Comparison of ENCODE assay signal across 31 mouse cellular contexts in the genomic region with DNA sequence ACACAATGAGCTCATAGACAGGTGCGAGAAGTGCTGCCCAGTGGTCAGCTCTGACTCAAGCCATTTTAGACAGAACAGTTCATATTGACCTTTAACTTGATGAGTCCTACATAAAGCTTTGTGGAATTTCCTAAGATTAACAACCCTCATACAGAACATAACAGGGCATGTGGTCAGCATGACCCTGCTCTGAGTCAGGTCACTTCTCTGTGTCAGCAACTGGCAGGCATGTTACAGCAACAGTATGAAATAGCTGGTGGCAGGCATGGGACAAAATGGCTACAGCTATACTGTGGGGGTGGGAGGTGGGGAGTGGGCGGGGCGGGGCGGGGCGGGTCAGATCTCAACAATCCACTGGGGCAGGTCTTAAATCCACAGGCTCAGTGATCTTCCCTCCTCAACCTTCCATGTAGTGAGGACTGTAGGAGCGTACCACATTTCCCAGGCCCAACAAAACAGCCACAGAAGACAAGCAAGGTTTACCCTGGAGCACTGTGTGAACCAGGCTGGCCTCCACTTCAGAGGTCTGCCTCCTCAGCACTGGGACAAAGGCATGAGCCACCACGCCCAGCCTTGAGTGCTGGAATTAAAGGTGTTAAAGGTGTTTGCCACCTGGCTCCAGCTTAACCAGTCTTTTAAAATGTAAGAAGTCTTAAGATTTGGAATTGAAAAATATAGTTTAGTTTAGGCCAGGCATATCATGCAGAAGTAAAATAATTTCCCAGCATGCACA. TPM values are rescaled to one million over a fixed set of nuclear protein-coding genes. Genes with fewer than 3 reads are reported as not detected.
DNase-seq lines count a peak whose midpoint lies in the region; ATAC-seq lines count a peak whose summit lies in the region.
"Had no signal": no experiment of that assay in that cellular context is flagged by ENCODE, and none has a peak within 500 bp of the region (broad histone marks: within the 10 kb centered on the region; RNA-seq: fewer than 3 reads in every experiment).

No protein-coding gene starts in this region.

- ATAC-seq in embryonic facial prominence, embryonic 11.5 days (replicated peaks; ENCODE audit: insufficient number of reproducible peaks, low FRiP score, low TSS enrichment, low read depth) = 0 out of 2 replicates have a peak, but pooled peaks have one; percentile 10
- no peak for ATAC-seq in limb, embryonic 12.5 days (ENCODE audit: insufficient number of reproducible peaks, insufficient read depth, low FRiP score, low TSS enrichment, low read depth)
- no peak for ATAC-seq in erythroblast, adult 5-6 weeks (replicated peaks; ENCODE audit: low FRiP score, poor library complexity, severe bottlenecking)
- ATAC-seq: activated CD4-positive, CD25-positive, alpha-beta regulatory T cell, adult 4 months; forebrain, embryonic 13.5 days; intestine, postnatal 0 days; midbrain, embryonic 15.5 days had no signal

- no peaks in the 10 kb centered on the region for H3K27me3 ChIP-seq in embryonic facial prominence, embryonic 11.5 days (ENCODE audit: control insufficient read depth, insufficient read depth, low read length)
- no peaks in the 10 kb centered on the region for H3K27me3 ChIP-seq in embryonic facial prominence, embryonic 10.5 days (replicated peaks; ENCODE audit: low read depth, poor library complexity, severe bottlenecking)
- no peaks in the 10 kb centered on the region for H3K27me3 ChIP-seq in limb, embryonic 12.5 days
- H3K27me3 ChIP-seq in limb, embryonic 10.5 days (ENCODE audit: low read depth, poor library complexity, severe bottlenecking) = no peaks in the 10 kb centered on the region
- H3K27me3 ChIP-seq: embryonic facial prominence, embryonic 15.5 days; forebrain, embryonic 13.5 days; heart, embryonic 15.5 days; hindbrain, embryonic 15.5 days; liver, embryonic 15.5 days; lung, embryonic 15.5 days; midbrain, embryonic 15.5 days; neural tube, embryonic 12.5 days had no signal

- 89% methylated on average over 7 of the region's 7 CpGs for WGBS in embryonic facial prominence, embryonic 11.5 days
- whole genome bisulfite sequencing in embryonic facial prominence, embryonic 10.5 days = 91% methylated on average over 7 of the region's 7 CpGs
- WGBS in limb, embryonic 12.5 days = 92% methylated on average over 6 of the region's 7 CpGs
- 88% methylated on average over 7 of the region's 7 CpGs for WGBS in limb, embryonic 10.5 days

- no peaks in the 10 kb centered on the region for H3K4me1 ChIP-seq in embryonic facial prominence, embryonic 11.5 days (ENCODE audit: control insufficient read depth, insufficient read depth, low read length)
- peaks cover 13% of the 10 kb centered on the region for H3K4me1 ChIP-seq in embryonic facial prominence, embryonic 10.5 days
- H3K4me1 ChIP-seq in limb, embryonic 12.5 days (replicated peaks) = no peaks in the 10 kb centered on the region; the same call in 1 of the 2 replicates
- H3K4me1 ChIP-seq in limb, embryonic 10.5 days = no peaks in the 10 kb centered on the region
- H3K4me1 ChIP-seq: heart, embryonic 15.5 days; hindbrain, embryonic 15.5 days; lung, embryonic 15.5 days; midbrain, embryonic 15.5 days; neural tube, embryonic 12.5 days had no signal

- no peak overlapping the region for H3K27ac ChIP-seq in embryonic facial prominence, embryonic 11.5 days (replicated peaks; ENCODE audit: low read depth, low read length)
- no peak overlapping the region for H3K27ac ChIP-seq in embryonic facial prominence, embryonic 10.5 days (replicated peaks)
- 0 out of 2 replicates have a peak overlapping the region, but pooled peaks have one; percentile 50 for H3K27ac ChIP-seq in limb, embryonic 12.5 days
- H3K27ac ChIP-seq in limb, embryonic 10.5 days = no peak overlapping the region
- H3K27ac ChIP-seq: embryonic facial prominence, embryonic 15.5 days; forebrain, embryonic 13.5 days; heart, embryonic 10.5 days; heart, embryonic 15.5 days; hindbrain, embryonic 15.5 days; liver, embryonic 15.5 days; lung, embryonic 15.5 days; midbrain, embryonic 15.5 days; neural tube, embryonic 12.5 days had no signal

- no peaks in the 10 kb centered on the region for H3K36me3 ChIP-seq in embryonic facial prominence, embryonic 11.5 days (replicated peaks; ENCODE audit: control insufficient read depth, insufficient read depth, low read depth, low read length)
- no peaks in the 10 kb centered on the region for H3K36me3 ChIP-seq in embryonic facial prominence, embryonic 10.5 days (replicated peaks)
- peaks cover 4% of the 10 kb centered on the region; the same call in 1 of the 2 replicates for H3K36me3 ChIP-seq in limb, embryonic 12.5 days
- H3K36me3 ChIP-seq in limb, embryonic 10.5 days = no peaks in the 10 kb centered on the region
- H3K36me3 ChIP-seq: embryonic facial prominence, embryonic 15.5 days; heart, embryonic 10.5 days; heart, embryonic 15.5 days; hindbrain, embryonic 15.5 days; liver, embryonic 15.5 days; lung, embryonic 15.5 days; midbrain, embryonic 15.5 days; neural tube, embryonic 12.5 days had no signal

- no peak overlapping the region for H3K4me3 ChIP-seq in embryonic facial prominence, embryonic 11.5 days (ENCODE audit: low read depth, low read length)
- no peak overlapping the region for H3K4me3 ChIP-seq in embryonic facial prominence, embryonic 10.5 days
- no peak overlapping the region for H3K4me3 ChIP-seq in limb, embryonic 12.5 days (replicated peaks)
- no peak overlapping the region for H3K4me3 ChIP-seq in limb, embryonic 10.5 days
- H3K4me3 ChIP-seq: embryonic facial prominence, embryonic 15.5 days; forebrain, embryonic 13.5 days; heart, embryonic 10.5 days; heart, embryonic 15.5 days; hindbrain, embryonic 15.5 days; liver, embryonic 15.5 days; lung, embryonic 15.5 days; midbrain, embryonic 15.5 days; neural tube, embryonic 12.5 days had no signal

- DNase-seq in embryonic facial prominence, embryonic 11.5 days (ENCODE audit: low spot score) = no peak
- DNase-seq in embryonic facial prominence, embryonic 10.5 days (ENCODE audit: low spot score) = no peak
- DNase-seq in limb, embryonic 10.5 days (ENCODE audit: low spot score) = no peak
- peak; percentile 58 for DNase-seq in 3T3-L1 (ENCODE audit: low read depth, low spot score)
- peak; percentile 25 for DNase-seq in adipocyte (ENCODE audit: low spot score)
- no peak for DNase-seq in cerebellum, postnatal 36 days
- DNase-seq: adrenal gland, adult 8-10 months; cerebellum, adult 8-10 months; cerebellum, postnatal 25 days; embryo, embryonic 11 days; gastrocnemius, postnatal 14 days; kidney, adult 9 months; kidney, postnatal 10 days; layer of hippocampus, postnatal 36 days; left cerebral cortex, postnatal 4 days; right cerebral cortex, postnatal 4 days; thymus, adult 2 months; thymus, postnatal 36 days had no signal

- H3K4me2 ChIP-seq in embryonic facial prominence, embryonic 11.5 days (ENCODE audit: low read depth, low read length) = no peak overlapping the region
- no peak overlapping the region for H3K4me2 ChIP-seq in limb, embryonic 12.5 days
- H3K4me2 ChIP-seq: embryonic facial prominence, embryonic 15.5 days; forebrain, embryonic 13.5 days; heart, embryonic 15.5 days; hindbrain, embryonic 15.5 days; liver, embryonic 15.5 days; lung, embryonic 15.5 days; midbrain, embryonic 15.5 days; neural tube, embryonic 12.5 days had no signal

- H3K9ac ChIP-seq in embryonic facial prominence, embryonic 11.5 days (replicated peaks; ENCODE audit: low read length) = no peak overlapping the region
- no peak overlapping the region for H3K9ac ChIP-seq in limb, embryonic 12.5 days (replicated peaks)
- H3K9ac ChIP-seq: embryonic facial prominence, embryonic 15.5 days; forebrain, embryonic 13.5 days; heart, embryonic 15.5 days; hindbrain, embryonic 15.5 days; liver, embryonic 15.5 days; lung, embryonic 15.5 days; midbrain, embryonic 15.5 days; neural tube, embryonic 12.5 days had no signal

- no peaks in the 10 kb centered on the region for H3K9me3 ChIP-seq in embryonic facial prominence, embryonic 11.5 days (replicated peaks; ENCODE audit: control insufficient read depth, low read length)
- no peaks in the 10 kb centered on the region for H3K9me3 ChIP-seq in embryonic facial prominence, embryonic 10.5 days
- H3K9me3 ChIP-seq in limb, embryonic 12.5 days = no peaks in the 10 kb centered on the region
- H3K9me3 ChIP-seq in limb, embryonic 10.5 days (replicated peaks) = no peaks in the 10 kb centered on the region
- H3K9me3 ChIP-seq: embryonic facial prominence, embryonic 15.5 days; forebrain, embryonic 13.5 days; heart, embryonic 10.5 days; heart, embryonic 15.5 days; hindbrain, embryonic 15.5 days; liver, embryonic 15.5 days; lung, embryonic 15.5 days; midbrain, embryonic 15.5 days; neural tube, embryonic 12.5 days had no signal

RNA-seq across cellular contexts. Expression of a gene that starts 57.9 kb away (rescaled TPM):
- 19.4 and 21.6 TPM in 2 replicates for polyA plus RNA-seq in embryonic facial prominence, embryonic 11.5 days (2014; fragmentation: Nextera tagmentation; extraction: Ambion mirVana)
- 27.0 TPM in 2 replicates for polyA plus RNA-seq in embryonic facial prominence, embryonic 10.5 days (2016; fragmentation: Nextera tagmentation; extraction: Ambion mirVana)
- 17.6 and 20.7 TPM in 2 replicates for polyA plus RNA-seq in limb, embryonic 12.5 days (2016; fragmentation: Nextera tagmentation; extraction: Ambion mirVana)
- polyA plus RNA-seq in limb, embryonic 10.5 days (2016; fragmentation: Nextera tagmentation; extraction: Ambion mirVana) = 25.8 and 28.2 TPM in 2 replicates
- total RNA-seq in erythroblast, adult 5-6 weeks (2015; ENCODE audit: low replicate concordance) = 13.6 and 28.2 TPM in 2 replicates
- 39.8 and 43.4 TPM in 2 replicates for total RNA-seq in erythroblast, adult 5-6 weeks (2017; ENCODE audit: low replicate concordance)

Comparison
In these comparisons a context has a peak if more than half of its experiments do, and no peak if none do; other contexts are left out.
1. DNase-seq: peak in 3T3-L1 (single experiment) and adipocyte (single experiment); none in embryonic facial prominence, embryonic 11.5 days (single experiment), embryonic facial prominence, embryonic 10.5 days (single experiment), limb, embryonic 10.5 days (single experiment) and cerebellum, postnatal 36 days (0 of 2).